Mouse (Mus musculus): ENCODE results near the gene Gm17693. TPM values are rescaled to one million over a fixed set of nuclear protein-coding genes. Genes with fewer than 3 reads are reported as not detected.
"Not testable (repeated sequence)": the region's sequence is repeated elsewhere in the genome, so short reads cannot be mapped to it uniquely, and the experiment has no call there.

Gm17693 gene
- polyA plus RNA-seq (2016; fragmentation: Nextera tagmentation; extraction: Ambion mirVana), result not detected in 2 replicates

GRCm38 (mm10) chrX:125705144-125705543 is at the start of gene Gm17693:
TSS of gene Gm17693 (plus strand) at chrX:125705444.
- not testable (repeated sequence) for DNase-seq (ENCODE audit: low spot score); H3K4me1 ChIP-seq; H3K27ac ChIP-seq; H3K27me3 ChIP-seq (ENCODE audit: low read depth, poor library complexity, severe bottlenecking); H3K36me3 ChIP-seq; H3K9me3 ChIP-seq (replicated peaks); H3K4me3 ChIP-seq
- WGBS, result no CpG with 5 or more reads among the region's 4 CpGs

All from limb, embryonic 10.5 days (tissue).